Mouse (Mus musculus): ENCODE measurements at regions not wholly inside any gene's neighbourhood (a gene's known extent, or its start where the extent isn't known, plus 50 kb on each side); places are given as distances from the start of the nearest gene placed in this dataset.

DNA sequence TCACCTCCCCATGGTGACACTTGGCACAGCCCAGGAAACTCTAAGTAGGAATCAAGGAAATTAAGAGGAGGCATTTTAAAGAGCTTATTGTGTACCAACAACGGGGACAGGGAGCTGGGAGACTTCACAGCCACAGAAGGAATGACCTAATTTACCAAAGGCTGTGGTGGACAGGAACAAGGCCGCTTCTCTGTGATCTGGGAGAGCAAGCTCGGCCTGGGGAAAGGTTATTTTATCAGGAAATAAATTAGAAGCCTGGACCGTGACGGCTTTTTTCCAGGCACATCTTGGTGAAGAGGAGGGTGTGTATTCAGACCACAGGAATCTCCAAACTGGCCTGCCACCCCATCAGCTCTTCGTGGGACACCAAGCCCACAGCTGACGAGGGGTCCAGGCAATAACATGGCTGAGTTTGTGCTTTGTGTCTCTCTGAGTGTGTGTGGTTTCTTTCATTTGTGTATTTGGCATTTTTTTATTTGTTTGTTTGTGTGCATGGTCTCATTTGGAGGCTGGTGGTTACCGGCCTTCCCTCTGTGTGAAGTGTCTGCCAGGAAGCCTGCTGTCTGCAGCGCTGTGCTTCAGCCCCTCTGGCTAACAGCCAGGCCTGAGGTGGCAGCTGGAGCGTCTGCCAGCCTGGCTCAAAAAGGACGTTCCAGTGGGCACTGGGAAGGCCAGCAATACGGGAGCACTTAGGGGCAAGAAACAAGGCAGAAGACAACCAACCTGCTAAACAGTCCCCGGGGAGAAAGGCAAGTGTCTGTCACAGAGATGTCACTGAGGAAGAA is 2174.6 kb upstream of the Gm7489 start:
- DNase-seq (ENCODE audit: inconsistent age in 2 of 2, low spot score in 1 of 2): peak; percentile 83 to 92

DNA sequence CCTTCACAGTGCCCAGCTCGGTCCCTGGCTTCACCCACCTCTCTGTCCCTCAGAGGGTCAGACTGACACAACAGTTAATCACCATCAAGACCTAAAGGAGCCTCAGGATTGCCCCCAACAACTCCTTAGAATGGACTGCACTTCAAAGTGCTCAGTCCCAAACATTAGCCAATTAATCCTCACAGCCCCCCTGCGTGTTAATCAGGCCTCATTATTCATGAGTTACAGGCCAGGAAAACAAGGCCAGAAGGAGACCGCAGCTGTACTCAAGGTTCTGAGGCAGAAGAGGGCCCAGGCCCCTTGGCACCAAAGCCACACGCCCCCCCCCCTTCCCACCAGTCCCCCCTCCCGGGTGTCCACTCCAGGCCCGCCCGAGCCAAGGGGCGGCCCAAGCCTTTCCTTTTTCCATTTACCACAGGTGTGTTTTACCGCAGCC is 2163.8 kb upstream of the Gm7489 start:
- no peak for DNase-seq (ENCODE audit: inconsistent age in 2 of 2, low spot score in 1 of 2)

DNA sequence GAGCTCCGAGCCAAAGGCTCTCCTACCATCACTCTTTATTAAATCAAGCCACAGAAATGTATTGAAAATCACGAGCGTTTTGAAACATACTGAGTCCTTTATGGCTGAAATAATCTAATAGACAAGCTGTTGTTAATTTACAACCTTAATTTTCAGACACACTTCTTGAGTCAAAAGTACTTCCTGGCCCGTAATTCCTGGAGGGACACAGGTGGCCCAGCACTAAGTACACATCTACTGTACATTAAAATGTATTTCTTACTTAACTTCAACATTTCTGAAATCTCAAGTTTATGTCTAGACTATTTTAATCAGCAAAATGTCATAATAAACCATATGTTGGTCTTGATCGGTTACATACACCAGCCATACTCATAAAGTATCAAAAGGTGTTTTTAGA is 2163.3 kb upstream of the Gm7489 start:
- no peak for DNase-seq (ENCODE audit: inconsistent age in 2 of 2, low spot score in 1 of 2)

DNA sequence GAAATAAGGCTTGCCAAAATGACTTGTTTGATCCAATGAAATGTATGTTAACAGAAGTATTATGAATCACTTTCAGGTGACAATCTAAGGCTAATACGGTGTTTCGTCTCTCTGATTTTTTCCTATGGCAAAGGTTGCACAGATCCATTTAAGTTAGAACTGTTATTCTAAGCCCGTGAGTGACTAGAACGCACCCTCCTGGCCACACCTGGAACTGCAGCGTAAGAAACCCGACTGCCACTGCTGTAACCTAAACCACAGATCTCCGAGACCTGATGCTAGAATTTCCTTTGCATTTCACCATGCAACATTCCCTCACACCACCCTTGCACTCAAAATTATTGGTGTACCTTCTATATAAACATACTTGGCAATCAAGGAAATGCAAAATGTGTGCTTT is 2160.6 kb upstream of the Gm7489 start:
- DNase-seq (ENCODE audit: inconsistent age in 2 of 2, low spot score in 1 of 2): peak; percentile 18 to 74

DNA sequence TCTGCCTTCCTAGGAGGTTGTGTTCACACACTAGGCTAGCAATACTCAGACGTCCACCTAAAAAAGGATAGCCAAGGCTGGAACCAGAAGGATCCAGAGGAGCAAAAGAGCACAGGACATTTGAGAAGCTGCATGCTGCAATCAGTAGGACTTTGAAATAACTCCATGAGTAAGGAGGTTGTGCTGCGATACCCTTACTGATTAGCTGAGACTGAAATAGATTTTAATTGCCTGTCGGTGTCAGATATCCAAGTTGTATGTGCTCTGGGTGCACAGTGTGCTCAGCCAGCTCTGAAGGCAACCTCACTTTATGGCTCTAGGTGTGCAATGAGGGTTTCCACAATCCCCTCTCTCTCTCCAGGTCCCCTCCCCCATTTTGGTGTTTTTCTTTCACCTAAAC is 2159.2 kb upstream of the Gm7489 start:
- DNase-seq (ENCODE audit: inconsistent age in 2 of 2, low spot score in 1 of 2): no peak

DNA sequence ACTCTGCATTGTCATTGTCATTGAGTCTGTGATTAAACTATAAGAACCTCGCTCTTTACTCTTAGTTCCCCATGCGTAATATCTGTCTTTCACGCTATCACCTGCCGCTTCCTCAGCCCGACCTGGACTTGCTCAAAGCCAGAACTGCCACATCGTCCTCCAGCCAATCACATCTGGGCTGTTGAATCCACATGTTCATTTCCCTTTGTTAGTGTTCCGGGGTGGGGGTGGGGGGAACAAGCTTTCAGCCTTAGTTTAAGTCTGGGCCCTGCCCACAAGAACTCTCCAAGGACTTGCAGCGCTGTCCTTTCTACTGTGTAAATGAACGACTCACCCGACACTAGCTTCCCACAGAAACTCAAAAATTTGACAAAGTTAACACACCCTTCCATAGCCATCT is 2154.6 kb upstream of the Gm7489 start:
- DNase-seq (ENCODE audit: inconsistent age in 2 of 2, low spot score in 1 of 2): no peak

DNA sequence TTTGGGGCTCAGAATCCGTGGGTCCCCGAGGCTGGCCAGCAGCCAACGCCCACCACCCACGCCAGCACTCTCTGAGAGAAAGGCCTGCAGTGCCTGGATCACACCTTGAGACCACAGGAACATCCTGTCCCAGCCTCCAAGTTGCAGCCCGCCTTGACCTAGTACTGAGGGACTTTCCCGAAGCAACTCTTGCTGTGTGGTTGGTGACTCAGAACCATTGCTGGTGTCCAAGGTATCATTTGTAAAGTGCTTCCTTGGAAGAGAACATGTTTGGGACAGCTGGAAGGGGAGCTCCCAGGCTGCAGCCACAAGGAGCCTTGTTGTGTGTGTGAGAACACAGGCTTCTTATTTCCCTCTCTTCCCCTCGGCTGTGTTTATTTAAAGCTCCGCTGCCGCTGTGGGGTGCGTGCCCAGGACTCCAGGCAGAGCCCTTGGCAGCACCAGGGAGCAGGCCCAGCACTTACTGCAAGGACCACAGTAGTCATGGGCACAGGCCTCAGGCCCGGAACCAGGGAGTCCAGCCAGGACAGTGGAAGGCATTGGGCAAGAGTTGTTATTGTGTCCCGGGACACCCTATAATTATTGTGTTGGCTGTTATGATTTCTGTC is 2153.8 kb upstream of the Gm7489 start:
- peak; percentile 81 to 85 for DNase-seq (ENCODE audit: inconsistent age in 2 of 2, low spot score in 1 of 2)

DNA sequence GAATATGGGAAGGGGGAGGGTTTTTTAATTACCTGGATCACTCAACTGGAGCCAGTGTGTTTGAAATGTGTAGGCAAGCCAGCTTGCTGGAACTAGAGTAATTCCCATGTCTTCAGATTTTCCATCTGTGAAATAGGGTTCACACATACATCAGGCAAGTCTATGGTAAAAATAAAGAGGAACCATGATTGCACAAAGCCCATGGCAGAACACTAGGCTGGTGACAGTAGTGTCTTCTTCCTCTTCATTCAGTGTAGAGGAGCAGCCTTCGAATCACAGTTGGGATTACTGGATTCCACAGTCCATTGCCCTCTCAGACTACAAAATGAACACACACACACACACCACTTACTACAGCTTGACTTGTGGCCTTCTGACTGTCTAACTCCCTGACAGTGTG is 2150.5 kb upstream of the Gm7489 start:
- DNase-seq (ENCODE audit: inconsistent age in 2 of 2, low spot score in 1 of 2): no peak

Data from adrenal gland, adult (tissue).